Mouse (Mus musculus) hematopoietic stem cell, adult 5-6 weeks (primary cell): ENCODE measurements around the gene Ext2. TPM values are rescaled to one million over a fixed set of nuclear protein-coding genes. Genes with fewer than 3 reads are reported as not detected.

Experiments
- ATAC-seq, 2 experiments: fragments of 125-278 bp in 1 of 2; replicated peaks in 1 of 2; 2 replicates each; pipeline ENCODE4 v1.8.0; 2016 to 2017; ENCODE audit warnings: inconsistent platforms in 2 of 2, mild to moderate bottlenecking in 2 of 2, moderate number of reproducible peaks in 2 of 2, low read depth in 1 of 2, moderate TSS enrichment in 1 of 2; ENCODE audit not compliant: low FRiP score in 2 of 2, poor library complexity in 2 of 2, severe bottlenecking in 2 of 2, insufficient read depth in 1 of 2, low TSS enrichment in 1 of 2
- total RNA-seq: library from RNA; stranded (forward); fragments of 172-1452, 232-1000 nt; gene quantifications from 2 replicates; pipeline ENCODE4 v1.2.3, GENCODE M21; 2017

Gene Ext2
- total RNA-seq, 1 experiment from 2014 or later, result 41.4 TPM

DNA sequence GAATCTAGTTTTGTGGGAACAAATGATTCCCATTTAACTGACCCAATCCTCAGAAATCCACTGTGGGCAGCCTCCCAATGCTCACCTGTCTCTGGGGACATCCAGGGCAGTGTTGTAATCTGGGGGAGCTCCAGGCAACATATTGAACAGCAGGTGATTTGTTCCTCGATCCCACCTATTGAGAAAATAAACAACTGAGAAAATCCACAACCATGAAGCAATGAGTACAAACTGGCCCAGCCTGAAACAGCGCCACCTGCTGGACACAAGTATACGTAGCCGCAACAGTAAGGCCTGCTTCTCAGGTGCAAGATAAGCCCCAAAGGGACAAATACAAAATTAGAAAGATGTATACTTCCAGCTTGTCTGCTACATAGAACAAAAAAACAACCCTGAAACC is 10.6 kb downstream of the Ext2 start:
- peak; percentile 63 to 65; a peak in 2 of 4 replicates for ATAC-seq

DNA sequence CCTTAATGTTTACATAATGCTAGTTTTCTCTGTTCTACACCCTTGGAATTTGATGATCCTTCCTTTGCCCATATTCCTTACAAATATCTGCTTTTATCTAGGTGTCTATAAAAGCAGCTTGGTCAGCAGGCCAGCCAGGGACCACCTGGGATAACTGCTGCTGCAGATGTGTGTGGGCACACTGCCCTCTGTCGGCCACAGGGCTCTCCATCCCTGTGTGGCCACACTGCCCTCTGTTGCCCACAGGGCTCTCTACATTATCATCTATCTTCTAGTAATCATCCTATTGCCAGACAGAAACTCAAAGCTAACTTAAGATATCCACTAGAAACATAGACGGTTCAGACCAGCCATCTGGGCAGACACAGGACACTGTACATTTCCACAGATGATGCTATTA is 12.4 kb downstream of the Ext2 start:
- ATAC-seq, result peak; percentile 74 to 75; a peak in 3 of 4 replicates

DNA sequence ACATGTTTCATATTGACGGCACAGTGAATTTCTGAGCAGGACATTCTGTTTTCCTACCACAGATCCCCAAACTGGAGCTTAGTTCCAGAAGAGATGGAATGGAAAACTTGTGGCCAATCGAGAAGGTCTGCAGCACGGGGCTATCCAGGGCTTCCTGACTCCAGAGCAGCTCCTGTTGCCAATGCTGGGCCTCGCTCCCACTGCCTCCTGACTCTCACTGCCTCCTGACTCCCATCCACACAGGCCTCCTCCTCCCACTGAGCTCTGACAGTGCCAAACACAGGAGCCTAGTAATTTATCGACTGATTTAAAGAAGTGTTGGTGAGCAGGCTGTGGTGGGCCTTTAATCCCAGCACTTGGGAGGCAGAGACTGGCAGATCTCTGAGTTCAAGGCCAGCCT is 14.3 kb downstream of the Ext2 start:
- ATAC-seq, result no peak

DNA sequence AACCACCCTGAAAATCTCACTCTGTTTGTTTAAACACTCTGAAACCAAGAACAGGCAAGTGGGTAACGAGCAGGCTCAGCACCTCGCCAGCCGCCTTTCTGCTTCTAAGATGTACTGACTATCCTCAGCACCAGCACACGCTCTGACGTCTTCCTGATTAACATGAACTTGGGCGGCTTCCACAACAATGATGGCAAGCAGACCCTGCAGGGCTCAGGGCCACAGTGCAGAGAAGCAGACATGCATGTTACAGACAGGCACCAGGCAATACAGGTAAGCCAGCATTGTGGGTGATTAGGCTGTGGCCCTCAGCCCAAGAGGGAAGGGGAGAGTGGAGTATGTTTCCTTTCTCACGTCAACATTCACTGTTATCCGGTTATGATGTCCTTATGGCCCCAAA is 14.9 kb downstream of the Ext2 start:
- no peak for ATAC-seq

DNA sequence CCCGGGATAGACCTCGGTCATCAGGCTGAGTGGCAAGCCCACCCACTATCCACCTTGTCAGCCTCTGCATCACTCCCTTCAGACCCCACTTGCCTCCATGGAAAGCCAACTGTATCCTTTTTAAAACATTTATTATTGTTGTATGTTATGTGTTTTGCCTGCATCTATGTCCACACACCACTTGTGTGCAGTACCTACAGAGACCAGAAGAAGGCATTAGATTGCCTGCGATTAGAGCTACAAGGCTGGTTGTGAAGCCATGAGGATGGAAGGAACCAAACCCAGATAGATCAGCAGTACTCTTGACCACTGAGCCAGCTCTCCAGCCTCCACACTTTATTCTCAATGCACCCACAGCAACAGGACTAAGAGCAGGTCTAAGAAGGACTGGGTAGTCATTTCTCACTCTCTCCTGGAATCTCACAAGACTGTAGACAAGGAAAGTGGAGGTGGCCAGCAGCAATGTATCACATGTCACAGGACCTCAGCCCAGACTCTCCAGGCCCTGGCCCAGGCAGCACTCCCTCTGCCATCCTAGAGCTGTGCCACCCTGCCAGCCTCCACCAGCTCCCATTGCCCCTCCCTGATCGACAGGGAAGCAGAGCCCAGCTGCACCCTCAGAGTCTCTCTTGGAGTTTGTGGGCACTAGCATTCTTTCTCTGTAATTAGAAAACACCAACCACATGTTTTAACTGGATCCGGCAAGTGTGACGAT is 15.7 kb downstream of the Ext2 start:
- ATAC-seq, result no peak

DNA sequence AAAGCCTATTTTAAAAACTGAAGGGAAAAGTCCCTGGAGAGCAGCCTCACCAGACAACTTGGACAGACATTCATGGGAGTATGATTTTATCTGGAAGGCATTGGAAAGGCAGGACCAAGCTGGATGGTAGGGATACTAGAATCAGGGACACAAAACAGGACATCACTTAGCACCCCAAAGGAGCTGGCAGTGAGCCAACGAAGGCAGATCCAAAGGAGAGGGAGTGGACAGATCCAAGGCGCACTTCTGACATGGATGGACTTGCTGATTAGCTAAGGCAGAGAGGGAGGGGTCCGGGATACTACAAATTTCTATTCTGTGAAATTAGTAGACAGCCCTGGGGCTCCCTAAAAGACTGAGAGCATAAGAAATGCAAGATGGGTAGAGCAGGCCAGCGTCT is 16.8 kb downstream of the Ext2 start:
- no peak for ATAC-seq

DNA sequence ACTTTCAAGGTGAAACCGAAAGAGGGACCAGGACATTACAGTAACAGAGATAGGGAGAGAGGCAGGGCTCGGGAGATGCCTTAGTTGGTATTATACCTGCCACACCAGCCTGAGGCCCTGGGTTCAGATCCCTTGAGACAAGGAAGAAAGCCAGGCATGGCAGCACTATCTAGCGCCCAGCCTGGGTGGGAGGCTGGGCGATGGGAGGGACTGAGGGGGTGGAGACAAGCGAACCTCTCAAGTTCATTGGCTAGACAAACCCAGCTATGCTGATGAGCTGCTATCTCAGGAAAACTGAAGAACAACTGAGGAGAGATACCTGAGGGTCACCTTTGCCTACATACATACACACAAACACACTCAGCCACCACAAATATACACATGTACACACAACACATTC is 17.3 kb downstream of the Ext2 start:
- ATAC-seq, result no peak

DNA sequence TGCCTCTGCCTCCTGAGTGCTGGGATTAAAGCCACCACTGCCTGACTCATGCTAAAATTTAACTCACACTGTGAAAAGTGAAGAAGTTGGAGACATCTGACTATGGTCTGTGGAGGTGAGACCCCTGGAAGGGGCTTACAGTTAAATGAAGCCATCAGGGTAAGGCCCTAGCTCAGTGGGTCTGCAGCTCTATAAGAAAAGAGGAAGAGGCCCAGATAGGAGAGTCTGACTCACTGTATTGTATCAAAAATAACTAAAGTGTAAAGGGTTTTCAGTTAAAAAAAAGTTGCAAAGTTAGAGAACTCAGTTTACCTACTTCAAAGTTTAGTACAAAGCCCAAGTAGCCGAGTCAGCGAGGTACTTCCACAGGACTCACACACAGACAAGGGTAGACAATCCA is 19.4 kb downstream of the Ext2 start:
- ATAC-seq, result peak in 1 of 2 experiments; percentile 41; a peak in 2 of 4 replicates

DNA sequence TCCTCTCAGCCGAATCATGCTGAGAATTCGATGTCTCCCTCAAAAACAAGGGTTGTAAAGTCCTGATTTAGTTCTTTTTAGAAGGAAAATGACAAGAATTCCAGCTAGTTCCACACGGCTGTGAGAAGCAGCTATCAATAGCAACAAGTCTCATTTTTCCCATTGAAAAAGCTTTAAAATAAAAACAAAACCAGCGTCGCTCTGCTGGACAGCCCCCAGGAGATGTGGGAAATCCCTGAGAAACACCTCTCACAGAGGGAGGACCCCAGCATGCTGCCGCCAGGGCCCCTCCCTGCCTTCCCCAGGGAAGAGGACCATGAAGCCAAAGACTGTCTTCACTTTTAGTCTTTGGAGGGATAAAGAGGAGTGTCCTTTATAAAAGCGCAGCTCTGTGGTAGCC is 21.3 kb downstream of the Ext2 start:
- no peak for ATAC-seq

DNA sequence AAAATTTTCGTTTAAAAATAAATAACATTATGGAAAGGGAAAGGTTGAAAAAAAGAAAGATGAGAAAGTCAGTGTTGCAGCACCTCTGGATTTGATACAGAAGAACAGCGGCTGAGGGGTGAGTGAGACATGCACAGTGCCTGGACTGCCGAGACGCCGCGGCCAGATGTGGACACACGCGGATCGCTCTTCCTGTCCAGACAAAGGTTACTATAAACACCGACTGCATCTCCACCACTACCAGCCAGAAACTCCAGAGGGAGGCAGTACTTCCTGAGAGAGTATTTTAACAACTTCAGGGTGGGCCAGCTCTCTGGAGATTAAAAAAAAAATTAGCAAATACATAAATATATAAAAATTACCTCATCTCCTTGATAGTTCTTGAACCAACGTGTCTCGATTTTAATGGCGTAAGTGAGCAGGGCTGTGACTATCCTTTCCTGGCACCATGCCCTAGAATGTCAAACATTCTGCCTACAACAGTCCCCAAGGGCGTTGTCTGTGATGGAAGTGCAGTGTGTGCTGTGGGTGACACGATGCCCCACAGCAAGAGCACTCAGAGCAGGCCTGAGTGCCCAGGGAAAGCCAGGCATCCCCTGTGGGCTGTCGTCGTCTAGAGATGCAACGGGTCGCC is 25.1 kb downstream of the Ext2 start:
- ATAC-seq, result no peak

DNA sequence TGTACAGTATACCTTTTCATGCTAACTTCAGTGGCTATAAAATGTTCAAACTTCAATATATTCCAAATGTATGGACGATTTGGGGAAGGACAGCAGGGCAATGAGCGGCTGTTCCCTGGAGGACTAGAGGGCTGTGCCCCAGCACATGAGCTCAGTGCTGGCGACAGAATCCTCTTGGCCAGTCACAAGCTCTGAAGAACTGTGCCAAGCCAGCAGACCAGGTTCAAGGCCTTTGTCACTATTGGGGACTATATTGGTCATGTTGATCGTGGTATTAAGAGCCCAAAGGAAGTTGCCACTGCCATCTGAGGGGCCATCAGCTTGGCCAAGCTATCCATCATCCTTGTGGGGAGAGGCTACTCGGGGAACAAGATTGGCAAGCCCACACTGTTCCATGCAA is 28.0 kb downstream of the Ext2 start:
- ATAC-seq, result no peak

DNA sequence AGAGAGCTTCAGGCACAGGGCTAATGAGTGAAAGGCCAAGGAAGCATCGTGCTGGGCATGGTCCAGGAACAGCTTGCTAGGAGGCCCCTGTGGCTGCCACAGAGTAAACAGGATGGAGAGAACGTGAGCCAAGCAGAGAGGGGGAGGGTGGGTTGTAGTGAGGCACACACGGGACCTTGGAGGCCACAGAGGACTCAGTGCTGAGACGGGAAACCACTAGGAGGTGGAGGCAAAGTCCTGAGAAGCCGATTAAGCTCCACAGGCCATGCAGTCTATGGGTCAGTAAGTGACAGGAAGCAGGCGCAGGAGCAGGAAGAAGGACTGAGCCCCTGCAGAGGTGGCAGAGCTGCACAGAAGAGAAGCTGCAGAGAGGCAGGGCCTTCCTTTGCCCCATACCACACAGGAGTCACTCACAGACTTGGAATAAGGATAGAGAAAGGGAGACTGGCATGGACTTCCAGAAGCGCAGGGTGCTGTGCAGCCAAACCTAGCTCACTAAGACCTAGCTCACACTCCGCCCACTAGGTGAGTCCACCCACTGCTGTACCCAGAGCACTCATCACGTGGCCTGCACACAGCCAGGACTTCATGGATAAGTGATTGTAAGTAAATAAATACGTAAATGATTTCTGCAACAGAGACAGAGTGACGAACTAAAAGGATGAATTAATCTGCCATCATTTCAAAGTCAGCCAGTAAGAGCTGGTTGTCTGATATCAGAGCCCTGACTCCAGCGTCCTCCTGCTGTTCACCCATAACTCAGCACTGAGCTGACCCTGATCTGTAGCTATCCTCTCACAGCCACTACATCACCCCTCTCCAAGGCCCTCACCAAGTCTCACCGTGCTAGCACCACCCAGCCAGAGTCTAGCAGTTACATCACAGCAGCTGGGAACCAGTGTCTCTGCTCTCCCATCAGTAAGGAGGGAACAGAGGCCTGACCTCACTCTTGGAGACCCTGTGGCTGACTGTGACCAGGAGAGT is 30.6 kb downstream of the Ext2 start:
- peak; percentile 85 to 92 for ATAC-seq

DNA sequence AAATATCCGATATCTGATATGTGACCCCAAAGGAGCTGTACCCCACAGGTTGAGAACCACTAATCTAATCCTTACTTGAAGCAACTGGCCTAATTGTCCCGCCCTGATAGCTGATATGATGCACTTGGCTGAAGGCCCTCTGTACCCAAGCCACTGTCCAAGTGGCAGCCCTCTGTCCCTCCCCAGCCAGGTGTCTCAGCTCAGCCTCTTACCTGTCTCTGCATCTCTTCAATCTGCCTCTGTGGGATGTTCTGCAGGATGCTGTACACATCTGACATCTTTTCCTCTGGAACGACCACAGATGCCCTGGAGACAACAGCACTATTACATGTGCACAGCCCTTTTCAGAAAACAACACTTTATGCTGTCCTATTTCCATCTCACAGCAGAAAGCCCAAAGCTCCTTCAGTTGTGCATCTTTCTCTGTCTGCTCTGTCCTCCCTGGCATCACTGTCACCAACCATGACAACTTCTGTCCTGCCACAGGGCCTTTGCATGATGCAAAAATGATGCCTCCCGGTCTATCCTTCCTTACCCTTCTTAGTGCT is 31.5 kb downstream of the Ext2 start:
- no peak for ATAC-seq

DNA sequence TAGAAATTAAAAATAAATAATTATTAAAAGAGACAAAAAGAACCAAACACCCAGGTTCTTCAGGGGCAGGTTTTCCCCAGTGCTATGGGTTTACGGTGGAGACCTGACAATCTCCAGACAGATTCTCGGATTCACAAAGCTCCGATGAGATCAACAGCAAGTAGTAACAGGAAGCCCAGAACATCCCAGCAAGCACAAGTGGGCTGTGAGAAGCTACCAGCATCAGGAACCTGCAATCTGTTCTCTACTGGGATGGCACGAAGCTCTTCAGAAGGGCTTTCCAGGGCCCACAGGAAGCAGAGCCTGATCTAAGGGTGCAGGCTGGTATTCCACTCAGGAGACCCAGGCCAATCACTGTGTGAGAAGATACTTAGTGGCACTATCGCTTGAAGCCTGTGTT is 33.8 kb downstream of the Ext2 start:
- ATAC-seq, result no peak

DNA sequence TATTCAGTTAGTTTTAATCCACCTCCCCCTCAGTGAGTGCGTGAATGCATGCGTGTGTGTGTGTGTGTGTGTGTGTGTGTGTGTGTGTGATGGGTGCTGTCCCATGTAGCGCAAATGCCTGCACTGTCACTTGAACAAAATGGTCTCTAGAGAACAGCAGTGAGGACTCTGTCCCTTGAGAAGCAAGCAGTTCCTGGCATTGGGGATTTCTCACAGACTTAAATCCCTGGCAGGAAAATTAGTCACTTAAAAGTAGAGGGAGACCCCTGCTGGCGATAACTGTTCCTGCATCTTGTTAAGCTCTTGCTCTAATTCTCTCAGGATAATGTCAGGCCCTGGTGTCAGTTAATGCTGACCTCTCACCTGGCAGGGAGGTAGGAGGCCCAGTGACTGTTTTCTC is 36.2 kb downstream of the Ext2 start:
- peak in 1 of 2 experiments; percentile 31; a peak in 1 of 4 replicates for ATAC-seq

DNA sequence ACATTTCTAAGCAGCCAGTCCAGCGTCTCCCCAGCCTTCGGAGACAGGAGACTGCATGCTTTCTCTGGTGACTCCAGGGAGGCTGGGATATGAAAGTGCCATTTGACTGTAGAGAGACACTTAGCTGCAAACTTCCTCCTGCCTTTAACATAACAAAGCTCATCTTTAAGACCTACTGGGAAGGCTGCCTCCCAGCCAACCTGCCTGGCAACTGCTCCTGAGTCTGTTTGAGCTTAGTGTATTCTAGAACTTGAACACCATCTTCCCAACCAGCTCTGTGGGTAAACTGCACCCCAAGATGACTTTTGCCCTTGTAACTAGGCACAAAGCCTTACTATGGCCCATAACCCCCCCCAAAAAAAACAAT is 37.0 kb downstream of the Ext2 start:
- ATAC-seq, result no peak

DNA sequence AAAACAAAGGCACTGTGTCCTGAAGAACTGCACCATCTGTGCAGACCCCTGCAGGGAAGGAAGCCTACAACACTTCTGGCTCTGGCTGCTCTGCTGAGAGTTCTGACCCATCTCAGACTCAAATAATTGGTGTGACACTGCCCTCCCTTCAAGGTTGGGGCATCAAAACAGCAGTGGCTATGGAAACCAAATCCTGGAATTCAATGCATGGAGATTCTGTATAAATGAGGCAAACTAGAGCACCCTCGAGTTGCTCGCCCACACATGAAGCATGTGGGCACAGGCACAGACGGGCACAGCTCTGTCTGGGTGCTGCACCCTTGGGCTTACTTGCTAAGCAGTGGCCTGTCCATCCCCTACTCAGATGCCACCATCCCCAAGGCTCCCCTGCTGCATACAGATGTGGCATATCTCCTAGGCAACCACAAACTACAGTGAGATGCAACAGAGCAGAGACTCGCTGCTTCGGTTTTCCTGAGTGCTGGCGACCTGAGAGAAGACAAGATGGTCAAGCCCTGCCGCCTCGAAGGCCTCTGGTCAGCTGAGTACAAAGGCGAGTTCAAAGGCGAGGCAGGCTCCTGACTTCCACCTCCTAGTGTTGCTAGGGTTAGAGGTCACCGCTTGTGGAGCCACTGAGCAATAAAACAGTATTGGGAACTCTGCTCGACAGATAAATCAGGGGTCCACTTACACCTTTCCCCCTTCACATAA is 37.5 kb downstream of the Ext2 start:
- ATAC-seq, result no peak
